Mouse (Mus musculus): ENCODE measurements around the gene Ndufs7. TPM values are rescaled to one million over a fixed set of nuclear protein-coding genes. Genes with fewer than 3 reads are reported as not detected.
"Not testable (repeated sequence)": the region's sequence is repeated elsewhere in the genome, so short reads cannot be mapped to it uniquely, and the experiment has no call there.

Gene Ndufs7
- 100 to 1,000 TPM; 516 to 553 TPM for total RNA-seq (2021)
- long read RNA-seq, experiment 1, transcript Ndufs7-206 (8 exons, 722 nt): minor isoform, 7 of 3,734 reads
- long read RNA-seq, experiment 1, transcript Ndufs7-201 (8 exons, 758 nt): major isoform, 755 of 3,734 reads
- long read RNA-seq, experiment 1, partial matches to known transcripts: 2,944 of 3,734 reads
- long read RNA-seq, experiment 1, other reads (novel, unspliced or antisense): 28 of 3,734 reads
- long read RNA-seq, experiment 2, transcript Ndufs7-201 (8 exons, 758 nt): major isoform, 930 of 4,480 reads
- long read RNA-seq, experiment 2, transcript Ndufs7-206 (8 exons, 722 nt): minor isoform, 8 of 4,480 reads
- long read RNA-seq, experiment 2, partial matches to known transcripts: 3,514 of 4,480 reads
- long read RNA-seq, experiment 2, other reads (novel, unspliced or antisense): 23 of 4,480 reads

- intact Hi-C loops (cut with DNase I): no loop called here
- peak; percentile 87 to 95 for DNase-seq
Observed at GRCm38 (mm10) chr10:80248971-80249640, at the start of gene Ndufs7. TSS of gene Ndufs7 (plus strand) at chr10:80249121.

GRCm38 (mm10) chr10:80199440-80200008 lies 49.4 kb upstream of the Ndufs7 start:
- DNase-seq: peak; percentile 57 to 84
- intact Hi-C loops (cut with DNase I): loop anchor here (1.0 kb wide), 1 partner anchor 46 kb away; no protein-coding TSS in a partner anchor

GRCm38 (mm10) chr10:80200485-80200884 lies 48.4 kb upstream of the Ndufs7 start:
- no peak for DNase-seq
- intact Hi-C loops (cut with DNase I): no loop called here

- intact Hi-C loops (cut with DNase I): no loop called here
- DNase-seq: no peak
Observed at GRCm38 (mm10) chr10:80204055-80204454, 44.9 kb upstream of the Ndufs7 start.

GRCm38 (mm10) chr10:80207201-80207600 lies 41.7 kb upstream of the Ndufs7 start:
- intact Hi-C loops (cut with DNase I): no loop called here
- no peak for DNase-seq

- intact Hi-C loops (cut with DNase I): no loop called here
- DNase-seq: no peak
Observed at GRCm38 (mm10) chr10:80207676-80208075, 41.2 kb upstream of the Ndufs7 start.

- intact Hi-C loops (cut with DNase I): no loop called here
- no peak for DNase-seq
Observed at GRCm38 (mm10) chr10:80208248-80208647, 40.7 kb upstream of the Ndufs7 start.

GRCm38 (mm10) chr10:80208841-80209371 lies 40.0 kb upstream of the Ndufs7 start:
- DNase-seq: no peak
- intact Hi-C loops (cut with DNase I): no loop called here

- DNase-seq; intact Hi-C loops (cut with DNase I): not testable (repeated sequence)
Observed at GRCm38 (mm10) chr10:80211547-80212103, 37.3 kb upstream of the Ndufs7 start.

- intact Hi-C loops (cut with DNase I): no loop called here
- no peak for DNase-seq
Observed at GRCm38 (mm10) chr10:80215048-80215772, 33.7 kb upstream of the Ndufs7 start.

- no peak for DNase-seq
- intact Hi-C loops (cut with DNase I): no loop called here
Observed at GRCm38 (mm10) chr10:80220676-80221075, 28.2 kb upstream of the Ndufs7 start.

GRCm38 (mm10) chr10:80223137-80223536 lies 25.8 kb upstream of the Ndufs7 start:
- intact Hi-C loops (cut with DNase I); DNase-seq: not testable (repeated sequence)

- no peak for DNase-seq
- intact Hi-C loops (cut with DNase I): no loop called here
Observed at GRCm38 (mm10) chr10:80226071-80226415, 22.9 kb upstream of the Ndufs7 start.

GRCm38 (mm10) chr10:80226416-80227165 lies 22.3 kb upstream of the Ndufs7 start, which contains the start of gene Mum1:
TSS of gene Mum1 (plus strand) at chr10:80226434.
- intact Hi-C loops (cut with DNase I): no loop called here
- peak; percentile 98 to 99 for DNase-seq

GRCm38 (mm10) chr10:80227166-80227539 lies 21.8 kb upstream of the Ndufs7 start:
- intact Hi-C loops (cut with DNase I): no loop called here
- DNase-seq: no peak

- DNase-seq: no peak
- intact Hi-C loops (cut with DNase I): no loop called here
Observed at GRCm38 (mm10) chr10:80227877-80228775, 20.8 kb upstream of the Ndufs7 start.

- intact Hi-C loops (cut with DNase I): no loop called here
- DNase-seq: no peak
Observed at GRCm38 (mm10) chr10:80236145-80236825, 12.6 kb upstream of the Ndufs7 start.

- DNase-seq: no peak
- intact Hi-C loops (cut with DNase I): no loop called here
Observed at GRCm38 (mm10) chr10:80237020-80237419, 11.9 kb upstream of the Ndufs7 start.
